Mouse (Mus musculus): ENCODE measurements around the gene Gm5089.

Gene Gm5089

DNA sequence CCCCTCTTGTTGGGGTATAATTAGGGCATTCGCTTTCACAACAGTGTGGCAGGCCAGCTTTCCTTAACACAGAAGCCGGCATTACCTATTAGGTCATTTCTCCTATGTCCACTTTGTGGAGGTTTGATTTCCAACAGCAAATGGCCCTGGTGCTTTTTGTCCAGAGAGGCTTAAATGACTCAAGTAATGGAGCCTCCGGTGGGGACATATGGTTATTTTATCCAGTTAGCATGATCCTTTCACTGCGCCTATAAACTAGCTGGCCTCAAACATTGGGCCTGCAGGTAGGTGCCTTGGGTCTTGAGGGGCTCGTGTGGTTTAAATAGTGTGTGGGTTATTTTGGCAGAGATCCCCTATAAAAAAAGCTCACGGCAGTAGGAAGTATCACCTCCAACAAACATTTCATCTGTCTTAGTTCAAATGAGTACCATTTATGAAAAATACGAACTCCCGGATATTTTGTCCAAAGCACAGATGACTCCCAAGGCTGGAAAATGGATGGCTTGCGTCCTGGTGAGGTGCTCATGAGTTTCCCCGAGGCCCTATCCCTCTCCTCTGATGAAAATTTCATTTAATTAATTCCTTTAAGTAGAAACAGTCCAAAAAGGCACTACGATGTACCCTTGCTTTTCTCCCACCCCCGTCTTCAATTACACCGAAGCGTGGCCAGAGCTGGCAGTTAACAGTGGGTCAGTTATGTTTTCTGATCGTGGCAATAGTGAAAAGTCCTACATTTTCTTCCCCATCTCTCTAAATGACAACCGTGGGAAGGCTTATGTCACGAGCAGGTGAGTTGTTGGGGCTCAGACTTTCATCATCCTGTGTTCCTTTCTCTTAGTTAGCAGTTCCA is 64.4 kb downstream of the Gm5089 start:
- no peak for DNase-seq (ENCODE audit: low spot score in 2 of 2)

DNA sequence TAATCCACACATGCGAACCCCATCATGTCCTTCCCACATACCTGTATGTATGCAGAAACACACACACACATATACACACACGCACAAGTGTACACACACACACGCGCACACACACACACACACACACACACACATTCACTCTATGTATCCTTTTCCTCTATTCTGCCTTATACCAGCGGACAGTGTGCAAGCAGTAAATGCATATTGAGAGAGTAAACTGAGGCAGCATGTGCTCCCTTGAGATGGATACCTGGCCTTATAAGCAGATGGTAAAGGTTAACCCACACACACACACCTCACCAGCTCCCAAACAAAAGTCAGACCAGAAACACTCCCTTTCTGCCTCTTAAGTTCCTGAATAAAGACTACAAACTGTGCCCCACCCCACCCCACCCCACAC is 65.2 kb downstream of the Gm5089 start:
- DNase-seq (ENCODE audit: low spot score in 2 of 2) = no peak

DNA sequence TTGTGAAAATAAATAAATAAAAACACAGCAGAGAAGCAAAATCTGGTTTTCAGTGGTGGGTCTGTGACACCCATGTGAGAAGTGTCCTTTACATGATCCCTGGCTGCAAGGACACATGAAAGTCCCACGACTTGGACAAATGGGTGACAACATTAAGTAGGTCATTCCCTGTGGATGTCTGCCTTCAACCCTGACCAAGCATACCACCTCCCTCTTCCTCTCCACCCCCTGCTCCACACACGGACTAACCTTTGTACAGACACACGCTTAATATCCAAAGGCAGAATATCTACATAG is 65.7 kb downstream of the Gm5089 start:
- DNase-seq (ENCODE audit: low spot score in 2 of 2) = no peak

Measured in left cerebral cortex, adult 9 months (tissue).